Mouse (Mus musculus) stomach, postnatal 0 days (tissue): ENCODE measurements around the gene Ext2. TPM values are rescaled to one million over a fixed set of nuclear protein-coding genes. Genes with fewer than 3 reads are reported as not detected.

Experiments used
- ATAC-seq: fragments of 200-750 bp; cut with Nextera tagmentation; 2 replicates; pipeline ENCODE4 v1.8.0; 2017; ENCODE audit not compliant: low FRiP score, low TSS enrichment
- DNase-seq: peaks from one replicate; pipeline ENCODE4 v3.0.0-alpha.2; 2016; ENCODE audit warnings: low spot score
- H3K27ac ChIP-seq: fragments of 300-500 bp; sonication (generic); replicated peaks from 2 replicates; pipeline ENCODE4 v1.5.1; 2014; ENCODE audit warnings: mild to moderate bottlenecking, control low read depth
- H3K27me3 ChIP-seq: fragments of 300-500 bp; sonication (generic); 2 replicates; pipeline ENCODE4 v1.6.1; 2014; ENCODE audit warnings: low read length; ENCODE audit not compliant: control insufficient read depth, insufficient read depth
- H3K36me3 ChIP-seq: fragments of 300-500 bp; sonication (generic); 2 replicates; pipeline ENCODE4 v1.6.1; 2014; ENCODE audit warnings: low read length, mixed read lengths; ENCODE audit not compliant: control insufficient read depth, insufficient read depth
- H3K4me1 ChIP-seq: fragments of 300-500 bp; sonication (generic); replicated peaks from 2 replicates; pipeline ENCODE4 v1.6.1; 2014; ENCODE audit warnings: antibody characterized with exemption; ENCODE audit not compliant: control insufficient read depth, insufficient read depth
- H3K4me2 ChIP-seq: fragments of 300-500 bp; sonication (generic); replicated peaks from 2 replicates; pipeline ENCODE4 v1.6.1; 2014; ENCODE audit warnings: low read depth, mild to moderate bottlenecking, control low read depth, moderate library complexity
- H3K4me3 ChIP-seq: fragments of 300-500 bp; sonication (generic); 2 replicates; pipeline ENCODE4 v1.5.1; 2014; ENCODE audit warnings: low read depth, low read length, control low read depth
- H3K9ac ChIP-seq: fragments of 300-500 bp; sonication (generic); 2 replicates; pipeline ENCODE4 v1.6.1; 2014; ENCODE audit warnings: mild to moderate bottlenecking, low read length, control low read depth, mixed read lengths
- H3K9me3 ChIP-seq: fragments of 300-500 bp; sonication (generic); 2 replicates; pipeline ENCODE4 v1.6.1; 2016; ENCODE audit warnings: low read length; ENCODE audit not compliant: control insufficient read depth
- CTCF ChIP-seq: IDR thresholded peaks from 2 replicates; pipeline ENCODE4 v1.5.1; 2016; ENCODE audit warnings: antibody characterized with exemption, low read depth, mild to moderate bottlenecking, moderate library complexity
- EP300 ChIP-seq: optimal IDR thresholded peaks from 2 replicates; pipeline ENCODE3; 2016; ENCODE audit warnings: antibody characterized with exemption
- WGBS: fragments of 180-500 bp; shearing (Covaris S2); extraction: QIAGEN DNeasy Blood & Tissue Kit; methylation state at CpG from one replicate; pipeline ENCODE4 v1.1.7; 2014; 5-methylcytosine and 5-hydroxymethylcytosine counted together
- polyA plus RNA-seq: library from polyadenylated mRNA; unstranded; fragments of >200 nt; fragmentation: Nextera tagmentation; extraction: Ambion mirVana; gene quantifications from 2 replicates; pipeline ENCODE4 v1.2.1, GENCODE M21; 2015

Gene Ext2
- polyA plus RNA-seq, 1 experiment from 2014 or later: 51.2 TPM

GRCm38 (mm10) chr2:93760389-93760788, 62.0 kb downstream of the Ext2 start:
- H3K4me3 ChIP-seq: no peak overlapping the region
- H3K27me3 ChIP-seq: no peaks in the 10 kb centered on the region
- ATAC-seq (no peak), DNase-seq (no peak)
- TF ChIP-seq CTCF: no peak
- TF ChIP-seq EP300: no peak
- peaks cover 8% of the 10 kb centered on the region; the same call in 1 of the 2 replicates for H3K36me3 ChIP-seq
- 93% methylated on average over 3 of the region's 3 CpGs for WGBS
- no peaks in the 10 kb centered on the region for H3K4me1 ChIP-seq
- H3K9ac ChIP-seq: no peak overlapping the region
- no peak overlapping the region for H3K4me2 ChIP-seq
- no peaks in the 10 kb centered on the region for H3K9me3 ChIP-seq
- no peak overlapping the region for H3K27ac ChIP-seq

GRCm38 (mm10) chr2:93759173-93759572, 63.2 kb downstream of the Ext2 start:
- H3K9ac ChIP-seq: no peak overlapping the region
- no peaks in the 10 kb centered on the region for H3K9me3 ChIP-seq
- no peak for TF ChIP-seq EP300
- TF ChIP-seq CTCF: no peak
- DNase-seq (no peak), ATAC-seq (no peak)
- no peak overlapping the region for H3K4me2 ChIP-seq
- 44% methylated on average over 7 of the region's 7 CpGs for WGBS
- no peaks in the 10 kb centered on the region for H3K27me3 ChIP-seq
- H3K4me1 ChIP-seq: no peaks in the 10 kb centered on the region
- H3K27ac ChIP-seq: no peak overlapping the region
- no peak overlapping the region for H3K4me3 ChIP-seq
- peaks cover 8% of the 10 kb centered on the region; the same call in 1 of the 2 replicates for H3K36me3 ChIP-seq

GRCm38 (mm10) chr2:93758298-93758697, 64.1 kb downstream of the Ext2 start:
- peaks cover 8% of the 10 kb centered on the region; the same call in 1 of the 2 replicates for H3K36me3 ChIP-seq
- no peaks in the 10 kb centered on the region for H3K27me3 ChIP-seq
- TF ChIP-seq CTCF: no peak
- H3K9ac ChIP-seq: no peak overlapping the region
- DNase-seq (no peak), ATAC-seq (no peak)
- H3K4me2 ChIP-seq: no peak overlapping the region
- WGBS: 61% methylated on average over 6 of the region's 6 CpGs
- no peaks in the 10 kb centered on the region for H3K9me3 ChIP-seq
- H3K27ac ChIP-seq: no peak overlapping the region
- H3K4me1 ChIP-seq: no peaks in the 10 kb centered on the region
- H3K4me3 ChIP-seq: no peak overlapping the region

GRCm38 (mm10) chr2:93754366-93754765, 68.0 kb downstream of the Ext2 start:
- Histone ChIP-seq H3K27me3 (no peaks in the 10 kb centered on the region), H3K4me2 (no peak overlapping the region), H3K27ac (no peak overlapping the region), H3K4me1 (0 out of 2 replicates have a peak, but pooled peaks cover 2% of the 10 kb centered on the region), H3K36me3 (no peaks in the 10 kb centered on the region), H3K9ac (no peak overlapping the region), H3K9me3 (no peaks in the 10 kb centered on the region), H3K4me3 (no peak overlapping the region)
- ATAC-seq (no peak), DNase-seq (no peak)
- no peak for TF ChIP-seq EP300
- TF ChIP-seq CTCF: no peak
- WGBS: 84% methylated on average over 2 of the region's 2 CpGs

- 75% methylated on average over 6 of the region's 6 CpGs for WGBS
- H3K27me3 ChIP-seq: no peaks in the 10 kb centered on the region
- no peak for TF ChIP-seq EP300
- TF ChIP-seq CTCF: no peak
- H3K27ac ChIP-seq: no peak overlapping the region
- DNase-seq (no peak), ATAC-seq (no peak)
- H3K4me3 ChIP-seq: no peak overlapping the region
- H3K9me3 ChIP-seq: no peaks in the 10 kb centered on the region
- no peak overlapping the region for H3K4me2 ChIP-seq
- H3K36me3 ChIP-seq: no peaks in the 10 kb centered on the region
- H3K9ac ChIP-seq: no peak overlapping the region
- 0 out of 2 replicates have a peak, but pooled peaks cover 2% of the 10 kb centered on the region for H3K4me1 ChIP-seq
These were observed 69.1 kb downstream of the Ext2 start for GRCm38 (mm10) chr2:93753147-93753758.

- no peaks in the 10 kb centered on the region for H3K27me3 ChIP-seq
- no peak overlapping the region for H3K4me3 ChIP-seq
- no peak for TF ChIP-seq CTCF
- TF ChIP-seq EP300: no peak
- no peak overlapping the region for H3K4me2 ChIP-seq
- no peaks in the 10 kb centered on the region for H3K9me3 ChIP-seq
- no peak overlapping the region for H3K27ac ChIP-seq
- H3K36me3 ChIP-seq: no peaks in the 10 kb centered on the region
- ATAC-seq (no peak), DNase-seq (no peak)
- H3K4me1 ChIP-seq: 0 out of 2 replicates have a peak, but pooled peaks cover 2% of the 10 kb centered on the region
- no peak overlapping the region for H3K9ac ChIP-seq
- 49% methylated on average over 4 of the region's 4 CpGs for WGBS
These were observed 72.7 kb downstream of the Ext2 start for GRCm38 (mm10) chr2:93749709-93750108.
